20 mouse cellular contexts compared by ENCODE assay signal in genomic region chr4:132735894-132736293, GRCm38 (mm10). TPM values are rescaled to one million over a fixed set of nuclear protein-coding genes. Genes with fewer than 3 reads are reported as not detected.
A peak's percentile ranks its signal among the peaks of the same experiment; 100 is the strongest.
DNase-seq lines count a peak whose midpoint lies in the region; ATAC-seq lines count a peak whose summit lies in the region.
"Had no signal": no experiment of that assay in that cellular context is flagged by ENCODE, and none has a peak within 500 bp of the region (broad histone marks: within the 10 kb centered on the region; RNA-seq: fewer than 3 reads in every experiment).

No protein-coding gene starts in this region.

- 54% methylated on average over 3 of the region's 3 CpGs for WGBS in intestine, embryonic 16.5 days
- whole genome bisulfite sequencing in intestine, embryonic 15.5 days = 49% methylated on average over 3 of the region's 3 CpGs
- WGBS in liver, embryonic 16.5 days (ENCODE audit: insufficient replicate concordance) = 48% methylated on average over 3 of the region's 3 CpGs

- intact Hi-C loops in heart, postnatal 25 days (cut with DNase I) = no loop called here

- H3K9me3 ChIP-seq in intestine, embryonic 16.5 days (ENCODE audit: control insufficient read depth, low read length) = no peaks in the 10 kb centered on the region
- H3K9me3 ChIP-seq in intestine, embryonic 15.5 days = no peaks in the 10 kb centered on the region
- H3K9me3 ChIP-seq in liver, embryonic 16.5 days (replicated peaks; ENCODE audit: control insufficient read depth, low read length) = no peaks in the 10 kb centered on the region
- H3K9me3 ChIP-seq: hindbrain, embryonic 15.5 days; limb, embryonic 13.5 days; stomach, embryonic 15.5 days had no signal

- H3K4me2 ChIP-seq in intestine, embryonic 16.5 days (ENCODE audit: low read depth, low read length) = no peak overlapping the region
- no peak overlapping the region for H3K4me2 ChIP-seq in intestine, embryonic 15.5 days (replicated peaks)
- H3K4me2 ChIP-seq in liver, embryonic 16.5 days (ENCODE audit: low read depth, low read length) = no peak overlapping the region
- H3K4me2 ChIP-seq: hindbrain, embryonic 15.5 days; limb, embryonic 13.5 days; stomach, embryonic 15.5 days had no signal

- H3K9ac ChIP-seq in intestine, embryonic 16.5 days (ENCODE audit: low read depth, low read length) = no peak overlapping the region
- H3K9ac ChIP-seq in intestine, embryonic 15.5 days = no peak overlapping the region
- H3K9ac ChIP-seq in liver, embryonic 16.5 days (ENCODE audit: low read depth, low read length) = no peak overlapping the region
- H3K9ac ChIP-seq: forebrain, postnatal 0 days; hindbrain, embryonic 15.5 days; limb, embryonic 13.5 days; stomach, embryonic 15.5 days had no signal

- H3K27me3 ChIP-seq in intestine, embryonic 16.5 days (replicated peaks; ENCODE audit: control insufficient read depth, insufficient read depth, low read length) = no peaks in the 10 kb centered on the region
- H3K27me3 ChIP-seq in intestine, embryonic 15.5 days (replicated peaks) = no peaks in the 10 kb centered on the region
- no peaks in the 10 kb centered on the region for H3K27me3 ChIP-seq in liver, embryonic 16.5 days (ENCODE audit: control insufficient read depth, insufficient read depth, low read depth, low read length)
- H3K27me3 ChIP-seq: hindbrain, embryonic 15.5 days; limb, embryonic 13.5 days; stomach, embryonic 15.5 days had no signal

- no peak overlapping the region for H3K27ac ChIP-seq in intestine, embryonic 16.5 days (ENCODE audit: low read length)
- H3K27ac ChIP-seq in intestine, embryonic 15.5 days = no peak overlapping the region
- no peak overlapping the region for H3K27ac ChIP-seq in liver, embryonic 16.5 days (ENCODE audit: low read length)
- H3K27ac ChIP-seq: gastrocnemius, adult 2 months; hindbrain, embryonic 15.5 days; limb, embryonic 13.5 days; stomach, embryonic 15.5 days had no signal

- peak; percentile 36 for ATAC-seq in intestine, embryonic 16.5 days
- ATAC-seq in intestine, embryonic 15.5 days = no peak
- ATAC-seq in liver, embryonic 16.5 days (ENCODE audit: low read depth) = peak; percentile 52
- ATAC-seq: forebrain, postnatal 0 days had no signal

- peaks cover 5% of the 10 kb centered on the region for H3K4me1 ChIP-seq in intestine, embryonic 16.5 days (ENCODE audit: control insufficient read depth, insufficient read depth, low read length)
- peaks cover 9% of the 10 kb centered on the region; the same call in 1 of the 2 replicates for H3K4me1 ChIP-seq in intestine, embryonic 15.5 days (replicated peaks)
- peaks cover 23% of the 10 kb centered on the region for H3K4me1 ChIP-seq in liver, embryonic 16.5 days (ENCODE audit: control insufficient read depth, low read depth, low read length)

- no peaks in the 10 kb centered on the region for H3K36me3 ChIP-seq in intestine, embryonic 16.5 days (ENCODE audit: control insufficient read depth, insufficient read depth, low read length)
- no peaks in the 10 kb centered on the region for H3K36me3 ChIP-seq in intestine, embryonic 15.5 days
- no peaks in the 10 kb centered on the region for H3K36me3 ChIP-seq in liver, embryonic 16.5 days (ENCODE audit: control insufficient read depth, insufficient read depth)
- H3K36me3 ChIP-seq: hindbrain, embryonic 15.5 days; limb, embryonic 13.5 days; stomach, embryonic 15.5 days had no signal

- H3K4me3 ChIP-seq in intestine, embryonic 16.5 days (ENCODE audit: low read length) = no peak overlapping the region
- no peak overlapping the region for H3K4me3 ChIP-seq in intestine, embryonic 15.5 days (replicated peaks)
- H3K4me3 ChIP-seq in liver, embryonic 16.5 days (ENCODE audit: low read depth, low read length) = no peak overlapping the region
- H3K4me3 ChIP-seq: gastrocnemius, adult 2 months; hindbrain, embryonic 15.5 days; limb, embryonic 13.5 days; stomach, embryonic 15.5 days had no signal

- DNase-seq in A20 (ENCODE audit: low read depth, low spot score) = peak; percentile 50
- DNase-seq in kidney, adult 9 months = peak; percentile 57
- no peak for DNase-seq in lung, postnatal 4 days
- no peak for DNase-seq in heart, postnatal 25 days (ENCODE audit: low spot score)
- no peak for DNase-seq in cerebellum, adult 11 months
- DNase-seq: adrenal gland, postnatal 25 days; cerebellum, postnatal 36 days; forebrain, postnatal 0 days; gastrocnemius, adult 2 months; heart, adult 18-20 months; lung, postnatal 10 days; retina, postnatal 1 day; thymus, postnatal 14 days had no signal

RNA-seq across cellular contexts. Expression of gene Xkr8, which starts 3.5 kb away (rescaled TPM):
- polyA plus RNA-seq in intestine, embryonic 16.5 days (2015; fragmentation: Nextera tagmentation; extraction: Ambion mirVana) = 3.3 and 3.4 TPM in 2 replicates
- polyA plus RNA-seq in intestine, embryonic 15.5 days (2015; fragmentation: Nextera tagmentation; extraction: Ambion mirVana) = 4.0 TPM in 2 replicates
- polyA plus RNA-seq in liver, embryonic 16.5 days (2015; fragmentation: Nextera tagmentation; extraction: Ambion mirVana) = 2.5 and 3.9 TPM in 2 replicates
- 1 to 10 TPM; 2.1 to 2.7 TPM for total RNA-seq in heart, postnatal 25 days (2021)

RNA-seq across cellular contexts. Expression of gene Smpdl3b, which starts 21.2 kb away (rescaled TPM):
- polyA plus RNA-seq in intestine, embryonic 16.5 days (2015; fragmentation: Nextera tagmentation; extraction: Ambion mirVana) = 5.1 and 6.0 TPM in 2 replicates
- 5.7 TPM in 2 replicates for polyA plus RNA-seq in intestine, embryonic 15.5 days (2015; fragmentation: Nextera tagmentation; extraction: Ambion mirVana)
- polyA plus RNA-seq in liver, embryonic 16.5 days (2015; fragmentation: Nextera tagmentation; extraction: Ambion mirVana) = 0.75 and 0.90 TPM in 2 replicates
- total RNA-seq in heart, postnatal 25 days (2021) = under 1 TPM; 0.36 to 0.94 TPM
- total RNA-seq: megakaryocyte-erythroid progenitor cell, adult 5-6 weeks had no signal

RNA-seq across cellular contexts. Expression of gene Rpa2, which starts 32.2 kb away (rescaled TPM):
- 66.7 and 76.0 TPM in 2 replicates for polyA plus RNA-seq in intestine, embryonic 16.5 days (2015; fragmentation: Nextera tagmentation; extraction: Ambion mirVana)
- 85.5 and 88.1 TPM in 2 replicates for polyA plus RNA-seq in intestine, embryonic 15.5 days (2015; fragmentation: Nextera tagmentation; extraction: Ambion mirVana)
- polyA plus RNA-seq in liver, embryonic 16.5 days (2015; fragmentation: Nextera tagmentation; extraction: Ambion mirVana) = 65.4 and 72.6 TPM in 2 replicates
- total RNA-seq in heart, postnatal 25 days (2021) = 10 to 100 TPM; 10.3 to 12.5 TPM

Comparison
In these comparisons a context has a peak if more than half of its experiments do, and no peak if none do; other contexts are left out.
1. DNase-seq: peak in A20 (single experiment) and kidney, adult 9 months (single experiment); none in lung, postnatal 4 days (0 of 2), heart, postnatal 25 days (single experiment) and cerebellum, adult 11 months (single experiment).